Mouse (Mus musculus): Measurements from ENCODE around the gene Iqgap2. TPM values are rescaled to one million over a fixed set of nuclear protein-coding genes. Genes with fewer than 3 reads are reported as not detected.

Iqgap2 gene
- polyA plus RNA-seq, 1 experiment = 0.06 TPM

- H3K79me3 ChIP-seq (ENCODE audit: low read depth) = no peaks in the 10 kb centered on the region
- no peak for TF ChIP-seq CEBPB (IDR thresholded peaks at IDR 0.05; ENCODE audit: low read depth)
- no peak for TF ChIP-seq MYOG (IDR thresholded peaks at IDR 0.05; ENCODE audit: control insufficient read depth, extremely low read depth, insufficient read length)
- TF ChIP-seq USF1 (IDR thresholded peaks at IDR 0.05; ENCODE audit: low read depth) = no peak
- TF ChIP-seq MAX (IDR thresholded peaks at IDR 0.05) = no peak
- no peak for TF ChIP-seq FOSL1 (IDR thresholded peaks at IDR 0.05; ENCODE audit: insufficient read depth, low read length, poor library complexity, severe bottlenecking)
- H3K27me3 ChIP-seq (ENCODE audit: control insufficient read depth, insufficient read depth, insufficient read length) = no peaks in the 10 kb centered on the region
- no peaks in the 10 kb centered on the region for H3K79me2 ChIP-seq (ENCODE audit: control insufficient read depth, insufficient read depth)
- no peaks in the 10 kb centered on the region for H3K36me3 ChIP-seq (ENCODE audit: control insufficient read depth, insufficient read depth)
- no peak overlapping the region for H3K4me3 ChIP-seq (ENCODE audit: insufficient read depth, poor library complexity, severe bottlenecking)
- H3ac ChIP-seq (ENCODE audit: control insufficient read depth, insufficient read length, low read depth) = no peak overlapping the region
These were observed 220.4 kb downstream of the Iqgap2 start for GRCm38 (mm10) chr13:95671108-95671897.

- H3K27me3 ChIP-seq (ENCODE audit: control insufficient read depth, insufficient read depth, insufficient read length) = no peaks in the 10 kb centered on the region
These were observed 221.2 kb downstream of the Iqgap2 start for GRCm38 (mm10) chr13:95670534-95670933.

GRCm38 (mm10) chr13:95667260-95667659 lies 224.5 kb downstream of the Iqgap2 start:
- no peak overlapping the region for H3ac ChIP-seq (ENCODE audit: control insufficient read depth, insufficient read length, low read depth)
- H3K79me2 ChIP-seq (ENCODE audit: control insufficient read depth, insufficient read depth) = no peaks in the 10 kb centered on the region
- no peak overlapping the region for H3K4me3 ChIP-seq (ENCODE audit: insufficient read depth, poor library complexity, severe bottlenecking)
- no peaks in the 10 kb centered on the region for H3K27me3 ChIP-seq (ENCODE audit: control insufficient read depth, insufficient read depth, insufficient read length)
- H3K79me3 ChIP-seq (ENCODE audit: low read depth) = no peaks in the 10 kb centered on the region
- H3K36me3 ChIP-seq (ENCODE audit: control insufficient read depth, insufficient read depth) = no peaks in the 10 kb centered on the region
- TF ChIP-seq CEBPB (IDR thresholded peaks at IDR 0.05; ENCODE audit: low read depth) (no peak), USF1 (IDR thresholded peaks at IDR 0.05; ENCODE audit: low read depth) (no peak), MYOG (IDR thresholded peaks at IDR 0.05; ENCODE audit: control insufficient read depth, extremely low read depth, insufficient read length) (no peak)

More at GRCm38 (mm10) chr13:95670534-95670933, 221.2 kb downstream of the Iqgap2 start:
- no peak overlapping the region for H3K4me3 ChIP-seq (ENCODE audit: insufficient read depth, poor library complexity, severe bottlenecking)
- H3K79me3 ChIP-seq (ENCODE audit: low read depth) = no peaks in the 10 kb centered on the region
- TF ChIP-seq FOSL1 (IDR thresholded peaks at IDR 0.05; ENCODE audit: insufficient read depth, low read length, poor library complexity, severe bottlenecking) = no peak
- TF ChIP-seq CTCF (IDR thresholded peaks at IDR 0.05; ENCODE audit: control insufficient read depth, insufficient read depth, insufficient read length) = no peak
- TF ChIP-seq MYOD1 (IDR thresholded peaks at IDR 0.05; ENCODE audit: control insufficient read depth, insufficient read length, low read depth) = no peak
- TF ChIP-seq MYOG (IDR thresholded peaks at IDR 0.05; ENCODE audit: control insufficient read depth, extremely low read depth, insufficient read length) = no peak
- TF ChIP-seq USF1 (IDR thresholded peaks at IDR 0.05; ENCODE audit: low read depth) = no peak
- TF ChIP-seq MAX (IDR thresholded peaks at IDR 0.05) = no peak
- TF ChIP-seq CEBPB (IDR thresholded peaks at IDR 0.05; ENCODE audit: low read depth) = no peak
- H3ac ChIP-seq (ENCODE audit: control insufficient read depth, insufficient read length, low read depth) = no peak overlapping the region
- no peaks in the 10 kb centered on the region for H3K79me2 ChIP-seq (ENCODE audit: control insufficient read depth, insufficient read depth)
- no peaks in the 10 kb centered on the region for H3K36me3 ChIP-seq (ENCODE audit: control insufficient read depth, insufficient read depth)

GRCm38 (mm10) chr13:95665644-95666356 lies 225.9 kb downstream of the Iqgap2 start:
- Histone ChIP-seq H3K36me3 (ENCODE audit: control insufficient read depth, insufficient read depth) (no peaks in the 10 kb centered on the region), H3ac (ENCODE audit: control insufficient read depth, insufficient read length, low read depth) (no peak overlapping the region), H3K4me3 (ENCODE audit: insufficient read depth, poor library complexity, severe bottlenecking) (no peak overlapping the region), H3K79me2 (ENCODE audit: control insufficient read depth, insufficient read depth) (no peaks in the 10 kb centered on the region), H3K79me3 (ENCODE audit: low read depth) (no peaks in the 10 kb centered on the region), H3K27me3 (ENCODE audit: control insufficient read depth, insufficient read depth, insufficient read length) (no peaks in the 10 kb centered on the region)
- TF ChIP-seq MYOG (IDR thresholded peaks at IDR 0.05; ENCODE audit: control insufficient read depth, extremely low read depth, insufficient read length) (no peak), CEBPB (IDR thresholded peaks at IDR 0.05; ENCODE audit: low read depth) (no peak), USF1 (IDR thresholded peaks at IDR 0.05; ENCODE audit: low read depth) (no peak), MAX (IDR thresholded peaks at IDR 0.05) (no peak), MYOD1 (IDR thresholded peaks at IDR 0.05; ENCODE audit: control insufficient read depth, insufficient read length, low read depth) (no peak)

- no peak overlapping the region for H3ac ChIP-seq (ENCODE audit: control insufficient read depth, insufficient read length, low read depth)
- no peaks in the 10 kb centered on the region for H3K36me3 ChIP-seq (ENCODE audit: control insufficient read depth, insufficient read depth)
- H3K79me3 ChIP-seq (ENCODE audit: low read depth) = no peaks in the 10 kb centered on the region
- H3K79me2 ChIP-seq (ENCODE audit: control insufficient read depth, insufficient read depth) = no peaks in the 10 kb centered on the region
- H3K27me3 ChIP-seq (ENCODE audit: control insufficient read depth, insufficient read depth, insufficient read length) = no peaks in the 10 kb centered on the region
- TF ChIP-seq USF1 (IDR thresholded peaks at IDR 0.05; ENCODE audit: low read depth) (no peak), CTCF (IDR thresholded peaks at IDR 0.05; ENCODE audit: control insufficient read depth, insufficient read depth, insufficient read length) (no peak), MYOD1 (IDR thresholded peaks at IDR 0.05; ENCODE audit: control insufficient read depth, insufficient read length, low read depth) (no peak), MAX (IDR thresholded peaks at IDR 0.05) (no peak), MYOG (IDR thresholded peaks at IDR 0.05; ENCODE audit: control insufficient read depth, extremely low read depth, insufficient read length) (no peak), FOSL1 (IDR thresholded peaks at IDR 0.05; ENCODE audit: insufficient read depth, low read length, poor library complexity, severe bottlenecking) (no peak), CEBPB (IDR thresholded peaks at IDR 0.05; ENCODE audit: low read depth) (no peak)
- H3K4me3 ChIP-seq (ENCODE audit: insufficient read depth, poor library complexity, severe bottlenecking) = no peak overlapping the region
These were observed 227.9 kb downstream of the Iqgap2 start for GRCm38 (mm10) chr13:95663834-95664233.

Data from C2C12 (cell line).